19 mouse cellular contexts compared by ENCODE assay signal in genomic region chr19:58629351-58629773, GRCm38 (mm10). TPM values are rescaled to one million over a fixed set of nuclear protein-coding genes. Genes with fewer than 3 reads are reported as not detected.
"Had no signal": no experiment of that assay in that cellular context is flagged by ENCODE, and none has a peak within 500 bp of the region (broad histone marks: within the 10 kb centered on the region; RNA-seq: fewer than 3 reads in every experiment).

No protein-coding gene starts in this region.

- H3K4me3 ChIP-seq: kidney, embryonic 15.5 days; limb, embryonic 12.5 days; limb, embryonic 15.5 days; midbrain, embryonic 12.5 days; midbrain, embryonic 15.5 days; neural tube, embryonic 12.5 days; neural tube, embryonic 15.5 days had no signal

- H3K4me1 ChIP-seq: limb, embryonic 12.5 days; midbrain, embryonic 12.5 days; midbrain, embryonic 15.5 days; neural tube, embryonic 12.5 days had no signal

- H3K27ac ChIP-seq: kidney, embryonic 15.5 days; limb, embryonic 12.5 days; limb, embryonic 15.5 days; liver, embryonic 14.5 days; macrophage; midbrain, embryonic 12.5 days; midbrain, embryonic 15.5 days; neural tube, embryonic 12.5 days; neural tube, embryonic 15.5 days had no signal

- H3K36me3 ChIP-seq: kidney, embryonic 15.5 days; limb, embryonic 12.5 days; limb, embryonic 15.5 days; midbrain, embryonic 12.5 days; midbrain, embryonic 15.5 days; neural tube, embryonic 12.5 days; neural tube, embryonic 15.5 days had no signal

- H3K27me3 ChIP-seq: kidney, embryonic 15.5 days; limb, embryonic 12.5 days; limb, embryonic 15.5 days; midbrain, embryonic 12.5 days; midbrain, embryonic 15.5 days; neural tube, embryonic 12.5 days; neural tube, embryonic 15.5 days had no signal

- DNase-seq: kidney, postnatal 10 days; kidney, postnatal 36 days; left cerebral cortex, postnatal 4 days; liver, postnatal 0 days; lung, embryonic 14.5 days; right cerebral cortex, adult 18-20 months; right cerebral cortex, postnatal 14 days; thymus, postnatal 25 days had no signal

RNA-seq across cellular contexts. Expression of gene Pnlip, which starts 22.9 kb away (rescaled TPM):
- total RNA-seq: megakaryocyte, adult 5-6 weeks had no signal
- polyA plus RNA-seq: kidney, embryonic 15.5 days; limb, embryonic 12.5 days; limb, embryonic 15.5 days; liver, embryonic 14.5 days; liver, postnatal 0 days; lung, embryonic 14.5 days; lung, postnatal 0 days; macrophage; midbrain, embryonic 12.5 days; midbrain, embryonic 15.5 days had no signal
